Mouse (Mus musculus) cerebellum, adult 2 months (tissue): ENCODE results near the gene Utp14a.

Experiments
- CTCF ChIP-seq: fragments of 200-500 bp; IDR thresholded peaks from 2 replicates; pipeline ENCODE4 v1.5.1; 2011; ENCODE audit warnings: low read depth, mild to moderate bottlenecking, control low read depth, low read length, moderate library complexity, borderline replicate concordance; ENCODE audit not compliant: insufficient read depth
- POLR2A ChIP-seq: fragments of 200-500 bp; IDR thresholded peaks from 2 replicates; pipeline ENCODE4 v1.6.1; 2011; ENCODE audit warnings: low read length, control low read depth, borderline replicate concordance; ENCODE audit not compliant: insufficient read depth

DNA sequence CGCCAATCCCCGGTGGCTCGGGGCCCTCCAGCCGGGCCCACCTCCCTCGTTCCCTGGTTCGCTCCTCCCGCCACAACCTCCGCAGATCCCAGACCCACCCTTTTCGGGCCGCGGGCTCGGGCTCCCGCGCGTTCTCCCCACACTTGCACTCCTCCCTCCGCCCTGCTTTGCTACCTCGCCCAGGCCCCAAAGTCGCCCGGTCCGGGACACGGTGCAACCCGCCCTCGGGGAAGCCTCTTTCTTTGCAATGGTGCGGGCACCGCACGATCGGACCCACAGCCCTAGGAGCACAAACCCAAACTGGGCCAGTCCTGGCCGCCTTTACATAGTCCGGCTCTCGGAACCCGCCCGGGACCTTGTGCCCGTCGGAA lies 29.0 kb downstream of the Utp14a start:
- TF ChIP-seq CTCF (no peak), POLR2A (0 out of 2 replicates have a peak, but pooled peaks have one; percentile 15)
